Mouse (Mus musculus) MEL (cell line): ENCODE measurements at regions not wholly inside any gene's neighbourhood (a gene's known extent, or its start where the extent isn't known, plus 50 kb on each side); places are given as distances from the start of the nearest gene placed in this dataset.

Experiments
- BHLHE40 ChIP-seq: IDR thresholded peaks from 2 replicates; pipeline ENCODE4 v1.6.1; 2012; ENCODE audit warnings: low read depth, mild to moderate bottlenecking, inconsistent platforms, low read length, improper control_type of control experiment, borderline replicate concordance
- CHD2 ChIP-seq: IDR thresholded peaks from 2 replicates; pipeline ENCODE4 v1.6.1; 2011; ENCODE audit warnings: low read length, improper control_type of control experiment
- CTCF ChIP-seq, 3 experiments: IDR thresholded peaks in 2 of 3; conservative IDR thresholded peaks in 1 of 3; 2 replicates each; pipeline ENCODE4 v1.5.1; 2011 to 2012; ENCODE audit warnings: low read length in 3 of 3, low read depth in 2 of 3, mild to moderate bottlenecking in 2 of 3, improper control_type of control experiment in 1 of 3, inconsistent platforms in 1 of 3, mixed read lengths in 1 of 3, moderate library complexity in 1 of 3; ENCODE audit not compliant: control insufficient read depth in 1 of 3, insufficient read depth in 1 of 3, poor library complexity in 1 of 3, severe bottlenecking in 1 of 3
- E2F4 ChIP-seq: IDR thresholded peaks from 2 replicates; pipeline ENCODE4 v1.6.1; 2011; ENCODE audit warnings: low read depth, low read length, improper control_type of control experiment, borderline replicate concordance
- ELF1 ChIP-seq: IDR thresholded peaks from 2 replicates; pipeline ENCODE4 v1.6.1; 2014; ENCODE audit warnings: low read depth, mild to moderate bottlenecking, inconsistent platforms, low read length, improper control_type of control experiment, moderate library complexity
- ETS1 ChIP-seq: IDR thresholded peaks from 2 replicates; pipeline ENCODE4 v1.6.1; 2012; ENCODE audit warnings: low read depth, mild to moderate bottlenecking, inconsistent platforms, low read length, improper control_type of control experiment, moderate library complexity
- GABPA ChIP-seq: IDR thresholded peaks from 2 replicates; pipeline ENCODE4 v1.6.1; 2012; ENCODE audit warnings: low read depth, mild to moderate bottlenecking, inconsistent platforms, low read length, improper control_type of control experiment, moderate library complexity
- HCFC1 ChIP-seq: IDR thresholded peaks from 2 replicates; pipeline ENCODE4 v1.6.1; 2012; ENCODE audit warnings: low read depth, mild to moderate bottlenecking, inconsistent platforms, low read length, improper control_type of control experiment, moderate library complexity
- RCOR1 ChIP-seq: IDR thresholded peaks from 2 replicates; pipeline ENCODE4 v1.6.1; 2012; ENCODE audit warnings: low read depth, mild to moderate bottlenecking, inconsistent platforms, low read length, improper control_type of control experiment
- USF1 ChIP-seq: IDR thresholded peaks from 2 replicates; pipeline ENCODE4 v1.6.1; 2014; ENCODE audit warnings: low read depth, mild to moderate bottlenecking, inconsistent platforms, low read length, improper control_type of control experiment, moderate library complexity
- ZC3H11A ChIP-seq: IDR thresholded peaks from 2 replicates; pipeline ENCODE4 v1.6.1; 2012; ENCODE audit warnings: low read depth, mild to moderate bottlenecking, inconsistent platforms, low read length, improper control_type of control experiment

- TF ChIP-seq BHLHE40 (no peak), ETS1 (no peak), E2F4 (no peak), RCOR1 (no peak), CTCF (IDR thresholded peaks at IDR 0.05 in 2 of 3, conservative IDR thresholded peaks at IDR 0.05 in 1 of 3; ENCODE audit: control insufficient read depth in 1 of 3, insufficient read depth in 1 of 3, low read depth in 2 of 3, low read length in 3 of 3, poor library complexity in 1 of 3, severe bottlenecking in 1 of 3) (no peak), CHD2 (no peak), ELF1 (no peak), ZC3H11A (no peak), HCFC1 (no peak), GABPA (no peak), USF1 (no peak)
These were observed 2912.0 kb downstream of the Poteg start for GRCm38 (mm10) chr8:30359464-30359863.
